Mouse (Mus musculus) heart, postnatal 0 days (tissue): Measurements from ENCODE around the gene Cacng5. TPM values are rescaled to one million over a fixed set of nuclear protein-coding genes. Genes with fewer than 3 reads are reported as not detected.

Experiments
- ATAC-seq: fragments of 200-750 bp; cut with Nextera tagmentation; 2 replicates; pipeline ENCODE4 v1.8.0; 2017; ENCODE audit warnings: low read depth, moderate number of reproducible peaks, moderate library complexity; ENCODE audit not compliant: insufficient read depth
- DNase-seq: peaks from one replicate; pipeline ENCODE4 v3.0.0-alpha.2; 2016; ENCODE audit warnings: low spot score
- H3K27ac ChIP-seq: fragments of 300-500 bp; sonication (generic); 2 replicates; pipeline ENCODE4 v1.5.1; 2014; ENCODE audit warnings: low read depth, mild to moderate bottlenecking
- H3K27me3 ChIP-seq: fragments of 300-500 bp; sonication (generic); 2 replicates; pipeline ENCODE4 v1.6.1; 2014; ENCODE audit warnings: low read length, mixed read lengths; ENCODE audit not compliant: control insufficient read depth, insufficient read depth
- H3K36me3 ChIP-seq: fragments of 300-500 bp; sonication (generic); replicated peaks from 2 replicates; pipeline ENCODE4 v1.6.1; 2014; ENCODE audit warnings: low read length, mixed read lengths; ENCODE audit not compliant: control insufficient read depth, insufficient read depth
- H3K4me1 ChIP-seq: fragments of 300-500 bp; sonication (generic); 2 replicates; pipeline ENCODE4 v1.6.1; 2014; ENCODE audit warnings: antibody characterized with exemption; ENCODE audit not compliant: control insufficient read depth, insufficient read depth
- H3K4me2 ChIP-seq: fragments of 300-500 bp; sonication (generic); 2 replicates; pipeline ENCODE4 v1.6.1; 2014; ENCODE audit warnings: low read depth, mild to moderate bottlenecking, low read length, moderate library complexity
- H3K4me3 ChIP-seq: fragments of 300-500 bp; sonication (generic); 2 replicates; pipeline ENCODE4 v1.5.1; 2014; ENCODE audit warnings: low read depth, low read length
- H3K9ac ChIP-seq: fragments of 300-500 bp; sonication (generic); replicated peaks from 2 replicates; pipeline ENCODE4 v1.6.1; 2014; ENCODE audit warnings: low read depth, low read length, mixed read lengths
- H3K9me3 ChIP-seq: fragments of 300-500 bp; sonication (generic); replicated peaks from 2 replicates; pipeline ENCODE4 v1.6.1; 2016; ENCODE audit warnings: low read length; ENCODE audit not compliant: control insufficient read depth
- CTCF ChIP-seq: IDR thresholded peaks from 2 replicates; pipeline ENCODE4 v1.5.1; 2016; ENCODE audit warnings: antibody characterized with exemption, control low read depth, low read depth
- EP300 ChIP-seq: IDR thresholded peaks from 2 replicates; pipeline ENCODE4 v1.6.1; 2016; ENCODE audit warnings: antibody characterized with exemption, low read depth
- WGBS: fragments of 180-500 bp; shearing (Covaris S2); extraction: QIAGEN DNeasy Blood & Tissue Kit; methylation state at CpG from one replicate; pipeline ENCODE4 v1.1.7; 2014; 5-methylcytosine and 5-hydroxymethylcytosine counted together
- polyA plus RNA-seq: library from polyadenylated mRNA; unstranded; fragments of >200 nt; fragmentation: Nextera tagmentation; extraction: Ambion mirVana; gene quantifications from 2 replicates; pipeline ENCODE4 v1.2.1, GENCODE M21; 2015
- total RNA-seq: library from RNA; depleted of rRNA; stranded (reverse); fragments of >200 nt; gene quantifications from 2 replicates; pipeline ENCODE4 v1.2.3, GENCODE M21; 2014; ENCODE audit warnings: low replicate concordance

Cacng5 gene
- total and polyA plus RNA-seq, 2 experiments from 2014 or later, result not detected

DNA sequence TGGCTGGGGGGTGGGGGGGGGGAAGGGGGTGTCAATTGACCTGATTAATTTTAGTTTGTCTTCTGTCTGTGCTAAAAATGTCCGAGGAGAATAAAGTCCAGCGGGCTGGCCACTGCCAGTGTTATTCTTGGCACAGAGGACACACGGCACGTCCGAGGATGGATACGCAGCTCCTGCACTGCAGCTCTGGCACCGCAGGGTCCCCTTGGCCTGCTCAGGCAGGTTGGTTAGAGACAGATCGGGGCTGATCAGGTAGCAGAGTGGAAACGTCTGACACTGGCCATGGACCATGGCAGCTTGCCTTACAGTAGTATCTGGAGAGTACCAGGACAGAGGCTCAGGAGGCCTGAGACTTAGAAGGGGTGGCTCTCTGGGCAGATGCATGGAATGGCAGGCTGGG lies 35.4 kb upstream of the Cacng5 start:
- no peak overlapping the region for H3K4me3 ChIP-seq
- no peak overlapping the region for H3K4me2 ChIP-seq
- H3K9ac ChIP-seq, result no peak overlapping the region
- no peaks in the 10 kb centered on the region for H3K27me3 ChIP-seq
- no peak for ATAC-seq
- peaks cover 45% of the 10 kb centered on the region for H3K36me3 ChIP-seq
- no peaks in the 10 kb centered on the region for H3K9me3 ChIP-seq
- TF ChIP-seq CTCF (no peak), EP300 (no peak)
- no peak overlapping the region for H3K27ac ChIP-seq
- WGBS, result 27% methylated on average over 9 of the region's 9 CpGs
- H3K4me1 ChIP-seq, result 0 out of 2 replicates have a peak, but pooled peaks cover 6% of the 10 kb centered on the region
- DNase-seq, result no peak

DNA sequence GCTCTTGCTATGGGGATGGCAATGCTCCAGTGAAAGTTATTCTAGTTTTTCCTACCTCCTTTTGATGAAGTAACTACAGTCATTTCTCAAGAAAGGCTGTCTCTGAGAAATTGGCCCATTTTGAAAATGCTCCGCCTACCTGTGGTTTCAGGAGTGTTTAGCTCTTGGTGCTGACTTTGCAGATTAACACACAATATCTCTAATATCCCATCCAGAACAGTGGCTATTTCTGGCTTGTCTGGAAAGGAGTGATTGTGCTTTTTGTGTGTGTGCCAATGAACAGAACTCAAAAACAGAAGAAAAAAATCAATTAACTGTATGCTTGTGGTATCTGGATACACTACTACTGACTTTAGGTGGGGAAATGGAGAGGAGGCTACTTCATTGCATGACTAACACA lies 33.1 kb upstream of the Cacng5 start:
- H3K36me3 ChIP-seq, result peaks cover 55% of the 10 kb centered on the region
- no peak overlapping the region for H3K4me2 ChIP-seq
- ATAC-seq (no peak), DNase-seq (no peak)
- H3K4me1 ChIP-seq, result 0 out of 2 replicates have a peak, but pooled peaks cover 6% of the 10 kb centered on the region
- H3K27ac ChIP-seq, result no peak overlapping the region
- no peaks in the 10 kb centered on the region for H3K9me3 ChIP-seq
- TF ChIP-seq CTCF (no peak), EP300 (no peak)
- H3K4me3 ChIP-seq, result no peak overlapping the region
- 97% methylated on average over 1 of the region's 1 CpGs for WGBS
- no peak overlapping the region for H3K9ac ChIP-seq
- no peaks in the 10 kb centered on the region for H3K27me3 ChIP-seq

DNA sequence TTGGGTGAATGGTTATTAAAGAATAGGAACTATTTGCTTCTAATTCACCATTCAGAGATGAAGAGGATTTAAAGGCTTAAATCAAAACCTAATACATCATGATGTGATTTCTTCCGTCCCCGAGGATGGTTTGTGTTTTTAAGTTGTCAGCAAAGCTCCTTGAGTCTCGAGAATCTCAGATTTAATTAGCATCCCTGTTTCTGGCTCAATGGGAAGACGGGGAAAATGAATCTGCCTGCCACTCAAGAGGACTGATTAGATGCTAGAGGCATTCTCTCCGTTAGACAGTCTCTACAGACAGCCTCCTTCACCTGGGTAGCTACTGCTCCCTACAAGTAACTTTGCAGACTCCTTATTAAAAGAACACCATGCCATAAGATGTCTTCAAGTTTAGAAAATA lies 32.0 kb upstream of the Cacng5 start:
- 72% methylated on average over 5 of the region's 5 CpGs for WGBS
- H3K27me3 ChIP-seq, result no peaks in the 10 kb centered on the region
- no peaks in the 10 kb centered on the region for H3K4me1 ChIP-seq
- H3K9ac ChIP-seq, result no peak overlapping the region
- H3K27ac ChIP-seq, result no peak overlapping the region
- no peak overlapping the region for H3K4me3 ChIP-seq
- ATAC-seq (no peak), DNase-seq (no peak)
- peaks cover 61% of the 10 kb centered on the region for H3K36me3 ChIP-seq
- no peak overlapping the region for H3K4me2 ChIP-seq
- peaks cover 5% of the 10 kb centered on the region; the same call in 1 of the 2 replicates for H3K9me3 ChIP-seq
- TF ChIP-seq EP300 (no peak), CTCF (no peak)

DNA sequence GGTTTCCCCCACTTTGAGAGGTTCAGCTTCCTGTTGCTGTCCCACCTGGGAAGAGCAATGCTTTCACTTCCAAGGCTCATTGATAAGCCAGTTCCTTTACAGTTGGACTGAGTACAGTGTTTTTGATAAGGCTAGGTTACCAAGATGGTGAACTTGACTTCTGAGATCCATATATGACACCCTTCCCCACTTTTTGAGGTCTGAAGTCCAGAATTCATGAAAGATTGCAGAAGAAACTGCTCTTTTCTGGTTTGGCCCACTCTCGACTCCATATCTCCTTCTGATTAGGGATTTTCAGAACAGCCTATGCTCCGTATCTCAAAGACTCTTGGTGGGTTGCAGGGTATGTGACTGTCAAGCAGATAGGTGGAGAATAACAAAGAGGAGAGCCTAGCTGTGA lies 22.1 kb upstream of the Cacng5 start:
- TF ChIP-seq CTCF, result no peak
- TF ChIP-seq EP300, result no peak
- Histone ChIP-seq H3K4me3 (no peak overlapping the region), H3K36me3 (peaks cover 49% of the 10 kb centered on the region), H3K27me3 (no peaks in the 10 kb centered on the region), H3K4me2 (no peak overlapping the region), H3K9me3 (peaks cover 25% of the 10 kb centered on the region), H3K27ac (no peak overlapping the region), H3K4me1 (no peaks in the 10 kb centered on the region), H3K9ac (no peak overlapping the region)
- DNase-seq (no peak), ATAC-seq (no peak)
- WGBS, result 87% methylated on average over 2 of the region's 2 CpGs

DNA sequence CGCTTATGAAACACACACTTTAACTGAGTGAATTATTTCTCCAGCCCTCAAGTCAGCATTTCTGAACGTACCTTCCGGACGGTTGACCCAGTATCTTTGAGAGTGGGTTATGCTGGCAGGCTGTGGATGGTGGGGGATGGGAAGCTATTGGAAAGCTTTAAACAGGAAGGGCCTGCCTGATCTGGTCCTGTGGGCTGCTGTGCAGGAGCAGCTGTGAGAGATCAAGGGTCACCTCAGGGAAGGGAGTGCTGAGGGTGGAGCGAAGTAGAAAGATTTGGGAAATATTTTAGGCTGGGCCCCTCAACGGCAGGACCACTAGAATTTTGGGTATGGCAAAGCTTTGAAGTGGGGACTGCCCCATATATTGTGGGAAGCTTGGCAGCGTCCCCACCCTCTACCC lies 16.9 kb upstream of the Cacng5 start:
- TF ChIP-seq CTCF (no peak), EP300 (no peak)
- H3K9me3 ChIP-seq, result no peaks in the 10 kb centered on the region; the same call in 1 of the 2 replicates
- no peaks in the 10 kb centered on the region for H3K4me1 ChIP-seq
- no peak overlapping the region for H3K4me3 ChIP-seq
- H3K4me2 ChIP-seq, result no peak overlapping the region
- WGBS, result 63% methylated on average over 7 of the region's 7 CpGs
- H3K9ac ChIP-seq, result no peak overlapping the region
- H3K36me3 ChIP-seq, result peaks cover under 1% of the 10 kb centered on the region
- DNase-seq, result no peak
- ATAC-seq, result no peak; the same call in 1 of the 2 replicates
- no peaks in the 10 kb centered on the region for H3K27me3 ChIP-seq
- H3K27ac ChIP-seq, result no peak overlapping the region

GRCm38 (mm10) chr11:107931288-107931687 lies 16.4 kb upstream of the Cacng5 start:
- H3K4me1 ChIP-seq, result no peaks in the 10 kb centered on the region
- H3K4me3 ChIP-seq, result no peak overlapping the region
- H3K27me3 ChIP-seq, result no peaks in the 10 kb centered on the region
- H3K36me3 ChIP-seq, result no peaks in the 10 kb centered on the region
- no peak overlapping the region for H3K27ac ChIP-seq
- no peaks in the 10 kb centered on the region; the same call in none of the 2 replicates for H3K9me3 ChIP-seq
- TF ChIP-seq EP300 (no peak), CTCF (no peak)
- H3K4me2 ChIP-seq, result no peak overlapping the region
- no peak overlapping the region for H3K9ac ChIP-seq
- DNase-seq (no peak), ATAC-seq (no peak)
- 87% methylated on average over 11 of the region's 11 CpGs for WGBS
